Mouse (Mus musculus) spleen, postnatal 36 days (tissue): ENCODE measurements around the gene Baiap3.
"Not testable (repeated sequence)": the region's sequence is repeated elsewhere in the genome, so short reads cannot be mapped to it uniquely, and the experiment has no call there.

Source experiments
- DNase-seq, 2 experiments: peaks; one replicate each; pipeline ENCODE4 v3.0.0; 2022; ENCODE audit warnings: low spot score in 2 of 2, mixed read lengths in 1 of 2

The Baiap3 gene

DNA sequence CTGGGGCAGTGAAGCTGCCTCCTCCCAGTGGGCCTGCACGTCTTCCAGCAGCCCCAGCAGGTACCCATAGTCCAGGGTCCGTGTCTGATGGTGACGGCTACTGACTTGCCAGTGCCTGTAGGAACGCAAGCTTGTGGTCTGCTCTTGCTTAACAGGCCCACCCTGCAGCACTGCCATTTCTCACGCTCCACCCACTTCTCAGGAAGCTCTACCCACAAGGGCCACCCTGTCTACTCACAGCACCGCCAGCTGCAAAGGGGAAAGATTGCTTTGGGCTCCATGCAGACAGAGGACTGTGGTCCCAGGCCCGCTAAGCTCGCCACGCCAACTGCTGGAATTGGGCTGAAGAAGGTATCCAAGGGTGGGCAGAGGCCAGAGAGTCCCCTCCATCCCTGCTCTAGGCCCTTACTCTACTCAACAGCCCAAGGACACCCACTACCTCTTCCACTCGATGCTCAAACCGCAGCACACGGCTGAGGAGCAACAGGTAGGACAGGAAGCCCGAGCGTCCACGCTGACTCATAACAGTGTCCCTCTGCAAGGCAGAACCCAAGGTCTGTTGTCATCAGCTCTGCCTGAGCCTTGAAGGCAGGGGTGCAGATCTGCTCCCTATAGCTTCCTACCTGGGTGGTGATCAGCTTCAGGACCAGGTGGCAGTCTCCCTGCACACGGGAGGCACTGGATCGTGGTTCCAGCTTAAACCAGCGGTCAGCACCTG, 8.0 kb downstream of the Baiap3 start:
- DNase-seq, result no peak

DNA sequence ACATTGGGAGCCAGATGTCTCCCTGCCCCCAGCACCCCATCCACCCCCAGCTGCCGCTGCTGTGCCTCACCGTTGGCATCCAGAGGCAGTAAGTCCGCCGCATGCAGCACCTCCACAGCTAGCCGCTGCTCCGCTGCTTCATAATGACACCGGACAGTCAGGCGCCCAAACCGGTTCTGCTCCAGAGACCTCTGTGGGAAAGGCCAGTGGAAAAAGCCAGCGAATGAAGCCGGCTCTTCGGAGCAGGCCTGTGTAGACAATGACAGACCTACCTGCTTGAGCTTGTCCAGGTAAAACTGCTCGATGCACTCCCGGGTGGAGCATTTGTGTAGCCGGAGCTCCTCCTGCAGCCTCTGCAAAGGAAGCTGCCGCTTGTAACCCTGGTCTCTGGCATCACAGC, 11.9 kb downstream of the Baiap3 start:
- DNase-seq, result no peak

DNA sequence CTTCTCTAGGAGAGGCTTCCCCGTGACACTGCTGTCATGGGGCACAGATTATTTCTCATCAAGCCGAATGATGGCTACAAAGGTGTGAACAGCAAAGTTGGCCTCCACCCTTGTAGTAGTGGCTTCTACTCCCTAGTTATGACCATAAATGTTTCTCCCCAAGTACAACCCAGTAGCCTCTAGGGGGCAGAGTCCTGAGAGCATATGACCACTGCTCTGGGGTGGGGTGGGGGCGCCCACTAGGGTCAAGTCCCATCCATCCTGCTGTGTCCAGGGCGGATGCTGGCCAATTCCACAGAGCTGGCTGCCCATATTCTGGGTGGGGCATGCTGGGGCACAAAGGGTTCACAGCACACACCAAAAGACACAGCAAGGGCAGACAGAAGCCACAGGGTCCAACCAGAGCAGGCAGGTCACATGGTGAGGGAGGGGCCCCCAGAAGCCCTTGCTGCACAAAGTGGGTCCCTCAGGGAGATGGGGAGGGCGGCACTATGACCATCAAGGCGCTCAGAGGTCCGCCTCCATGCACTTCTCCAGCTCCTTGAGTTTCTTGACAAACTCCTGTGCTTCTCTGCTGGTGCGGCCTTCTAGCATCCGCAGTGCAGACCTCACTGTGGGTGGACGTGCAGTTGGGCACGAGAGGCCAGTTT, 12.9 kb downstream of the Baiap3 start:
- DNase-seq, result no peak

DNA sequence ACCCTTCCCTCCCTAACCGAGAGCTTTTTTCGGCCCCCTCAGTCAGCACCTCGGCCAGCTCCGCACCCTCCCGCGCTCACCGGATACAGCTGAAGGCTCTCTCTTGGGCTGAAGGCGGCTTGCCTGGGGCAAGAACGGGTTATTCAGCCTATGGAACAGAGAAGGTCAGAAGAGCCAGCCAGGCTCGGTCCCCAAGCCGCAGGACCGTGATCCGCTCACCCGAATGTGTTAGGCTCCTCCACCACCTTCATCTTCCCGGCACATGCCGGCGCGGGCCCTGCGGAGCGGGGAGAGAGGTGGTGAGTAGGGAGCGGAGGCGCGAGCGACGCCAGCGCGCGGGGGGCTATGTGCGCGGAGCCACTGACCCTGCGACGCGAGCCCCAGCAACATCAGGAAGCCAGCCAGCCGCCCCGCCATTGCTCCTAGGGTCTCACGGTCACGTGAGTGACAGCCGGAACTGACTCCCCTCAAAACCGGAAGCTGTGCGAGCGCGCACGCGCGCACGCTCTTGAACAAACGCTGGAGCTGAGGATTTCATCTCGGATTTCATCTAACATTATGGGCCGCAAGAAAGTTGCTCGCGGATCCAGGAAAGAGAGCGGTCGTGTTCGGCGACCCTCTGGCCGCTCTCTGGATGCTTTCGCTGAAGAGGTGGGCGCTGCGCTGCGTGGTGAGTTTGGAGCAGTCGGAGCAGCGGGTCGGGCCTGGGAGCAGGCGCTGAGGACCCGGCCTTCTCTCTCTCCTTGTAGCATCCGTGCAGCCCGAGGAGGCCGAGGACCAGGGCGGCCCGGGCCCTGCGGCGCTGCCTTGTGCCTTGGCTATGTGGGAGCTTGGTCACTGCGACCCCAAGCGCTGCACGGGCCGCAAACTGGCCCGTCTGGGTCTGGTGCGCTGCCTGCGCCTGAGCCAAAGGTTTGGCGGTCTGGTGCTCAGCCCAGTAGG, 16.2 kb downstream of the Baiap3 start, which contains the start of the genes Gnptg and Tsr3:
Gnptg (minus strand) TSS at position 430 of the 942 bp plus-strand sequence.
Tsr3 (plus strand) TSS at position 476 of the 942 bp plus-strand sequence.
- DNase-seq, result peak; percentile 82 to 86

DNA sequence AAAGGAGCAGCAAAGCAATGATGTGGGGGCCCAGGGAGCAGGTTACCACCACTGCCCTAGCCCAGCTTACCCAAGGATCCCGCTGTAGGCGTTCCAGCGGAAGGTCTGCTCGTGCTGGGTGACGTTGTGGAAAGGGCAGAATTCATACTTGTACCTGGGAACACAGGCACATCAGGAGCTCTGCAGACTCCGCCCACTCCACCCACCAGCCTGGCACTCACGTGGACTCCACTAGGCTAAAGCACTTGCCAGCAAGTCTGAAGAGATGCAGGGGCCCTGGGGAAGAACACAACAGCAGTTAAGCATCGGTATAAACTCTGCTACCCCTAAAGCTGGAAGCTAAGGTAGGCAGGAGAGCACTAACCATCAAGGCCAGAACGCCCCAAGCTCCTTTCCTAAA, 20.5 kb downstream of the Baiap3 start:
- no peak for DNase-seq

DNA sequence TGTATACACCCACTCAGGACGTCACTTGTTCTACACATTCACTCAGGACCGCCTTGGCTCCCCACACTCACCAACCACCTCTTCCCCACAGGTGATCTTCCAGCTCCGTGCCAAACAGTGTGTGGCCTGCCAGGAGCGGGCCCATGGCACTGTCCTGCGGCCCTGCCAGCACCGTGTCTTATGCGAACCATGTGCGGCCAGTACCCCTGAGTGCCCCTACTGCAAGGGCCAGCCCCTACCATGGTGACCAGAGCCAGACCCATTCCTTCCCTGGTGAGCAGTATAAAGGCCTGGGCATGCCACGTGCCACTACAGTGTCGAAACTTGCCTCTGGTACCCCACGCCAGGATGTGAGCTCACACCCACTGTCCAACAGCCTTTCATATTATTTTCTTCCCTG, 24.5 kb downstream of the Baiap3 start:
- not testable (repeated sequence) for DNase-seq

DNA sequence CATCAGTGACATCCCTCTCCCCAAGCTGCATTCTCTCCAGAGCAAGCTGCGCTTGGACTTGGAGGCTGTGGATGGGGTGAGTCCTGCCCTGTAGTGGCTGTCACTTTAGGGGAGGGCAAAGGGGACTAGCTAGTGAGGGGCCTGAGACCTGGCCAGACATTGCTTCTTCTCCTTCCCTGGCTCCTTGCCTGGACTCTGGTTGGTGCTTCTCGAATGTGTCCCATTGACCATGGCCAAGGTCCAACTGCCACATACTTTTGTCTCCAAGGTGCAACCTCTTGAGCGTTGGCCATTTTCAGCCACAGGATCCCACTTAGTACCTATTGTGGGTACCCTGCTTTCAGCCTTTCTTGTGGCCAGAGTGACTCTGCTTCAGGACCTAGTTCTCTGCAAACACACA, 25.5 kb downstream of the Baiap3 start:
- DNase-seq, result no peak

DNA sequence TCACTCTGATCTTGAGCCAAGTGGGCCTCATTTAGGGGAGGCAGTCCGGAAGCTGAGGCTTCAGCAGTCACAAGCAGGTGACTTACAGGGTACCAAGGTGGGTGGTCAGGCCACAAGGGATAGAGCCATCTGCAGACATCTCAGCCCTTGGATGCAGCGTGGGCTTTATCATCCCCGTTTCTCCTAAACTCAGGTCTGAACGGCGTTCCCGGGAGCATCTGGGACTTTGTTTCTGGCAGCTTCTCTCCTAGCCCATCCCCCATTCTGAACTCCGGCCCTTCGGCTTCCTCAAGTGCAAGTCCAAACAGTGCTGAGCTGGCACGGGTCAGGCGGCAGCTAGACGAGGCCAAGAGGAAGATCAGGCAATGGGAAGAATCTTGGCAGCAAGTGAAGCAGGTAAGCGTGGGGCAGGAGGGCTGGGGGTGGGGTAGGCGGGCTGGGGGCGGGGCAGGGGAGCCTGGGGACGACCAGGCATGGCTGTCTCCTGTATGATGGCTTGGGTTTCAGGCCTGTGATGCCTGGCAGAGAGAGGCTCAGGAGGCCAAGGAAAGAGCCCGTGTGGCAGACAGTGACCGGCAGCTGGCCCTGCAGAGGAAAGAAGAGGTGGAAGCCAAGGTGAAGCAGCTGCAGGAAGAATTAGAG, 26.0 kb downstream of the Baiap3 start:
- DNase-seq, result not testable (repeated sequence)

DNA sequence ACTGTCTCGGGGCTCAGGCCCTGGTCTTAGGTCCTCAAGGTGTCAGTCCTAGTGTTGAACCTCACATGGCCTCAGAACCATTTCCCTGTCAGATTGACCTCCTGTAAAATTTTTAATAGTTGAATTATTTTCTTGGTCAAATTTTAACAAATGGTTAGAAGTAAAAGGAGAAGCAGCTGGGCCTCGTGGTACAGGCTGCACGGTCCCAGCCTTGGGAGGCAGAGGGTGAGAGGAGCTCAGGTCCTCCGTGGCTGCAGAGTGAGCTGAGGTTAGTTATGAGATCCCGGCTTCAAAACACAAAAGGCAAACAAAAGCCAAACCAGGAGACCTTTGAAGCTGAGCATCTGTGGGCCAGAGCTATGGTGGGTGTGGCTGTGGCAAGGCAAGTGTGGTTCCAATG, 28.2 kb downstream of the Baiap3 start:
- no peak for DNase-seq

DNA sequence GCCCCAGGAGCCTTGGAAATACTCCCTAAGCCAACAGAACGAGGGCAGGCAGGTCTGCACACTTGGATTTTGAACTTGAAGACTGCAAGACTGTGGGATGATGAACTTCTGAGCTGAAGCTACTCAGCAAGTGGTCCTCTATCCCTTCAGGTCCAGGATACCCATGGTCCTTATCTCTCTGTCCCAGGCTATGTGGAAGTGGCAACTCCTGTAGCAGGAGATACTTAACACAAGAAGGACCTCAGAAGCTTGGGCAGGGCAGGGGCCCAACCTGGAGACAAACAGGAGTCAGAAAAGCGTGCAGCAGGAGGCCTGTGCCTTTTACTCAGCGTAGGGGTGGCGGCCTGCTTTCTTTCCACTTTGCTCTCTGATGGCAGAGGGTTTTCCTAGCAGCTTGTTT, 30.5 kb downstream of the Baiap3 start:
- no peak for DNase-seq

DNA sequence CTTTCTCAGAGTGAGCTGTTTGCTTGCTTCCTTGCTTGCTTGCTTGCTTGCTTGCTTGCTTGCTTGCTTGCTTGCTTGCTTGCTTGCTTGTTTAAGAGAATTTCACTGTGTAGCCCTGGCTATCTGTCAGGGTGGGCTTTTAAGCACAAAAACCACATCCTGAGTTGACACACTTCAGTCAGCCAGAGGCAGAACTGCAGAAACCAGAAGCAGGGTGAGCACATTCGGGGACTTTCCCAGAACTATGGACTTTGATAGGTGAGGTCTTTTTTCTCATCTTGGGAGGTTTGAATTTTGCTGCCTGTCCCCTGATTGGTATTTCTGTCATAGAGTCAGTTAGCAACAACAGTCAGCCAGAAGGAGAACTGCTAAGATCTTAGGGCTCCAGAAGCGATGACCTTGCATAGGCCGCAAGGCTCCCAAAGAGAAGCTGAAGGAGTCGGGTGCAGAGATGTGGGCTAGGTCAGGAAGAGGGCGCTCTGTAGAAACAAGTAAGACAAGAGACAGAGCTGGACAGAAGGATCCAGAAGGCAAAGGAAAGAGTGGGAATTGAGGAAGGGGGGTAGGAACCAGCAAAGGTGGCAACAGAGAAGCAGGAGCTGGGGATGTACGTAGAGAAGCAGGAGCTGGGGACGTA, 31.5 kb downstream of the Baiap3 start:
- peak; percentile 70 to 73 for DNase-seq

DNA sequence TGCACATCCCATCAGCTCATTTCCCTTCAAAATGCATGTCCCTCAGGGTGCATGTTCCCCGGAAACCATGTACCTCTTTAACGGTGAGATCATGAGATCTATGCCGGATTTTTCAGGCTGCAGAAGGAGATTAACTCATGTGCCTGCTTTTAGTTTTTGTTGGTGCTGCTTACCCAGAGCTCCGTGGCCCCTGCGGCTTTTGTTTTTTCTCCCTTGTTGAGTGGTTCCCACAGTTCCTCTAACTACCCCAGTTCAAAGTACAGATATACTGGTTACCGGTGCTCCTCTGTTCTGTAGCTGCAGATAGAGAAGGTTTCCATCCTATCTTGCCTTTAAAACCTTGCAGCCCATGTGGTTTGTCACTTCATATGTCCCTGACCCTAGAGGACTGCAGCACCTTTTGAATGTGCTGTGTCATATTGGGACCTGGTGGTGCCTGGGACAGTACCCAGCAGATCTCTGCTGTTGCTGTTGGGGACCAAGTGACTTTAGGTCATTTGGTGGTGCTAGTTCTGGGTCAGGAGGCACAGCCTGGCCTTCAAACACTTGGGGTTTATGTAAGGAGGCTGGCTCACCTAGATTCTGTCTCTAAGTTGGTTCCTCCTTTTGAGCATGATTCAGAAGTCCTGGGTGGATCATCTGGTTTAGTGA, 33.1 kb downstream of the Baiap3 start:
- DNase-seq, result no peak

DNA sequence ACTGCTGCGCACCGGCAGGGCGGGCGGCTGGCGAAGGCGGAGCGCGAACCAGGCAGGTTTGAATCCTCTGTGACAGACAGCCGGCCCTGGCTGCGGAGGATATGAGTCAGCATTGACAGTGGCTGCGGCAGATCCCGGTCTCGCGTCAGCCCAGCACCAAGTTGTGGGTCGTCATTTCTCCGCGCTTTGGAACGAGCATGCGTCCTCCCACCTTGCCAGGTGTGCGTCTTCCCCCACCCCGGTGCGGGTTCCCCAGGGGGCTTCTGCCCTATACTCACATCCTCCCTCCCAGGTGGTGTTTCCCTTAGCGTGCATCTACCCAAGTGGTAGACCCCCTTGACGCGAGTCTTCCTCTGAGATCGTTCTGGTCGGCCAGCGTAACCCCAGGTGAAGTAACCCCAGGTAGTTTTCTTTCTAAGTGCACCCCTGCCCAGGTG, 33.6 kb downstream of the Baiap3 start:
- DNase-seq, result peak in 1 of 2 experiments; percentile 35

DNA sequence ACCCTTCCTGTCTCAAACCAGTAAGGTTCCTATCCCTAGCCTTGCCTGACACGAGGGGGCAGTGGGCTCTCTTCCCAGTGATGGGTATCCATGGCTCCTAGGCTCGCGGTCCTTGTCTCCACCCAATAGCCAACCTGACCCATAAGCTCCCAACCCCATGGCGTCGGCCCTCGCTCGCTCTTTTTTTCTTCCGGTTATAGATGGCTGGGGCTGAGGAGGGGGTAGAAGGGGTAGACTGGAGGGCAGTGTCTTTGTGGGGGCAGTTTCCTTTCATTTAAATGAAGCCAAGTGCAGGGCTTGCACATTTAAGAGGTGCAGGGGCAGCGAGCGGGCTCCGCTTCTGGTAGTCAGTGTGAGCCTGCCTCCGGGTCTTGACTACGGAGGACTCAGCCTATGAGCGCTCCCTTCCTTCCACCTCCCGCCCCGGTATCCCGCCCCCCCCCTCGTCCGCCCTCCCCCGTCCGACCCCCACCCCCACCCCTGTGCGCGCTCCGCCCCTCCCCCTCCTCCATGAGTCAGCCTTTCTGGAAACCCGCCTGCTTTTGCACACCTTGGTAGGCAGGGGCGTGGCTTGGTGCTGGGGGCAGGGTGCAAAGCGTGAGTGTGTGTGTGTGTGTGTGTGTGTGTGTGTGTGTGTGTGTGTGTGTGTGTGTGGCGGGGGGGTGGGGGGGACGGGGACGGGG, 34.2 kb downstream of the Baiap3 start:
- DNase-seq, result peak; percentile 54 to 76

DNA sequence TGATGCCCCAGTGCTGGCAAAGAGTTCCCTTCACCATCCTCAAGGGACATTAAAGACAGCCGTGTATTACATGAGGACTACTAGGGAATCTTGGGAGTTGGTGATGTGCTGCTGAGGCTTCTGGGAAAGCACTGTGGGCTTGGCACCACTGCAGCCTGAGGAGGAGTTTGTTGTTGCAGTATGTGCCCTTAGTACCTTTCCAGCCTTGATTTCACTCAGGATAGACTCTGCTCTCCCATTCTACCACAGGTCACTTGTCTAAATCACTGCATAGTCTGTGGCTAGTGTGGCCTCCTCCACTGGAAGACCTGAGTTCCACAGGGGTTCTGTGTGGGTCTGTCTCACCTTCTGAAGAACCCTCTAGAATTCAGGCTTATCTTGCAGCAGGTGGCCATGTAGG, 35.4 kb downstream of the Baiap3 start:
- no peak for DNase-seq

DNA sequence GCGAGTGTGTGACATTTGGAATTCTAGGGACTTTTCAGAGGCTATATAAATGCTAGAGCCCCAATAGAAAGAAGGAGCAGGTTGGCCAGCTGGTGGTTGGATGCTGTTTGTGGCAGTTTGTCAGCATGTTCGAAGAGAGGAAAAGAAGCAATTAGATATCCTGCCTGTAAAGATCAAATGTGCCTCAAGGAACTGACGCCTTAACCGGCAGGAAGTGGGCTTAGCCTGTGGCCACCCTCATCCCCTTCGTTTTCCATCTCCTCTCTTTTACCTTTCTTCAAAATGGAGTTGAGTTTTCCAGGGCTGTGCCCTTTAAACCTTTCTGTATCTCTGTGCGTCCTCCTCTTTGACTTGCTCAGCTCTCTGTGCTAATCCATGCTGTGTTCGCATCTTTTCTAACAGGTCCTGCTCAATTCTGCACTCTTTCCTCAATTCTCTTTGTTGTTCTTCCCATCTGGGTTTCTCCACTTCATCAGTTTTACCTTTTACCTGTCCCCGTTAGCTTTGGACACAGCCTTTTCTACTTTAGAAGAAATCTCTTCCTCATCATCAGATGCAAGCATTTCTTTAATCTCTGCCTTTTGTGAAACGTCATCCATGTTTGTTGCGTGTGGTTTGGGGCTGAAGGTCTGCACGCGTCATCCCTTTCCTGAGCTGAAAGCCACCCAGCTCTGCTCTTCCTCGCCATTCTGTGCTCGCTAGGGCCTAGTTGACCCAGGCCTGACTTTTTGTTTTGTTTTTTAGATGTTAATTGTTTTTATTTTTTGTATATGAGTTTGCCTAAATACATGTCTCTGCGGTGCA, 36.5 kb downstream of the Baiap3 start:
- DNase-seq, result no peak

DNA sequence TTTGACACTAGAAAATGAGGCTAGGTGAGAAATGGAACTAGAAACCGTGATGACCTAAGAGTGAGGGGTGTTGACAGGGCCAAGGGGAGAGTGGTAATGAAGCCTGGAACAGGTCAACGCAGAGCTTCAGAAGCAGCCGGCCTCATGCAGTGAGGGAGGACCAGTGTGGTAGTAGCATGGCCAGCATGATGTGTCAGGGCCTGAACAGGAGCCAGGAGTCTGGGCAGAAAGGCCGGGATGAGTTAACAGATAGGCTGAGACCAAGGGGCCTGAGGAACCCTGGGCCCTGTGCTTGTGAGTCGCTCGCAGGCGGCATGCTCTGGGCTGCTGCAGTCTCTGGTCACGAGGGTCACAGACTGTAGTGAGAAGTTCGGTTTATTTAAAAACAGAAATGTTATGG, 37.2 kb downstream of the Baiap3 start:
- DNase-seq, result no peak

DNA sequence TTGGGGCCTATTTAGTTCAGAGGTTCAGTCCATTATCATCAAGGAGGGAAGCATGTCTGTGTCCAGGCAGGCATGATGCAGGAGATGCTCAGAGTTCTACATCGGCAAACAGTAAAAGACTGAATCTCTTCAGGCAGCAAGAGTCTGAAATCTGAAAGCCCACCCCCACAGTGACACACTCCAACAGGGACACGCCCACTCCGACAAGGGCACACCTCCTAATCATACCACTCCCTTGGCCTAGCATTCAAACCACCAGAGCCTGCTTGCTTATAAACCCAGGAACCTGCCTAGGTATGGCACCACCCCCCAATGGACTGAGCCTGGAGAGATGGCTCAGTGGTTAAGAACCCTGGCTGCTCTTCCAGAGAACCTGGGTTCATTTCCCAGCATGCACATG, 40.7 kb downstream of the Baiap3 start:
- DNase-seq, result no peak

DNA sequence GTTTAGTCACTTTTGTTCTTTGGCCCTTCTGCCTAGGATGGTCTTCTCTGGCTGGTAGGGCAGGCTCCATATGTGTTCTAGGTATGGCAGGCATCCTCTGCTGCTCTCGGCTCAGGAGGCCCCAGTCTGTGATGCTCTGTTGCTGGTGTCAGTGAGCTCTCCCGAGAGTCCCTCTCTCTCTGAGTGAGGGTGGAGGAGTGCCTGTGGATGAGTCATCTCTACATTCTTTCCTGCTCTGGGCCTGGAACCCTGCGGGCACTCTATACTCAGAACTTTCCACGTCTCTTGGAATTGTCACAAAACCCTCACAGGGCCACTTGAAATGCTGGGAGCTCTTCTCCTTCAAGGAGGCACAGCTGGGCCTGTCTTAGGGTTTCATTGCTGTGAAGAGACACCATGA, 44.5 kb downstream of the Baiap3 start:
- no peak for DNase-seq
